In genomic region chr16:34004128-34004578, GRCm38 (mm10) we compare ENCODE assay signal across 8 mouse cellular contexts. TPM values are rescaled to one million over a fixed set of nuclear protein-coding genes. Genes with fewer than 3 reads are reported as not detected.
A peak's percentile ranks its signal among the peaks of the same experiment; 100 is the strongest.
DNase-seq lines count a peak whose midpoint lies in the region; ATAC-seq and TF ChIP-seq lines count a peak whose summit lies in the region.

No protein-coding gene starts in this region.

- peak; percentile 57 to 76 for DNase-seq in cerebellum, postnatal 14 days
- DNase-seq in cerebellum, adult 11-12 months = no peak
- peak; percentile 82 for DNase-seq in testis, postnatal 10 days (ENCODE audit: low spot score)
- DNase-seq in testis, postnatal 14 days (ENCODE audit: low spot score) = no peak
- peak; percentile 88 for DNase-seq in hindbrain, postnatal 0 days (ENCODE audit: low spot score)
- peak; percentile 59 for DNase-seq in lung, postnatal 36 days
- no peak for DNase-seq in adrenal gland, postnatal 4 days (ENCODE audit: low spot score in 2 of 2)

- no peaks in the 10 kb centered on the region for H3K36me3 ChIP-seq in hindbrain, postnatal 0 days (ENCODE audit: insufficient read depth, low read length)

- H3K9ac ChIP-seq in hindbrain, postnatal 0 days (replicated peaks; ENCODE audit: low read length) = no peak overlapping the region; the same call in 1 of the 2 replicates

- H3K4me1 ChIP-seq in hindbrain, postnatal 0 days (ENCODE audit: insufficient read depth, low read length) = peaks cover 19% of the 10 kb centered on the region

- no peak overlapping the region for H3K4me3 ChIP-seq in hindbrain, postnatal 0 days (ENCODE audit: low read length)

- TF ChIP-seq CTCF in hindbrain, postnatal 0 days (IDR thresholded peaks at IDR 0.05; ENCODE audit: low read depth) = no peak

- WGBS in hindbrain, postnatal 0 days = 23% methylated on average over 4 of the region's 4 CpGs

- H3K4me2 ChIP-seq in hindbrain, postnatal 0 days (ENCODE audit: low read depth, low read length) = no peak overlapping the region

- H3K27ac ChIP-seq in hindbrain, postnatal 0 days = peak overlapping the region; percentile 72; the same call in 1 of the 2 replicates

- H3K27me3 ChIP-seq in hindbrain, postnatal 0 days (ENCODE audit: insufficient read depth, low read length) = no peaks in the 10 kb centered on the region

- peak; percentile 93 for ATAC-seq in hindbrain, postnatal 0 days
- no peak for ATAC-seq in granulocyte monocyte progenitor cell, adult 5-6 weeks (replicated peaks; ENCODE audit: poor library complexity, severe bottlenecking)

- H3K9me3 ChIP-seq in hindbrain, postnatal 0 days (ENCODE audit: low read length) = no peaks in the 10 kb centered on the region

RNA-seq across cellular contexts. Expression of gene Umps, which starts 37.3 kb away (rescaled TPM):
- 16.7 and 23.6 TPM in 2 replicates for total RNA-seq in hindbrain, postnatal 0 days (2014; rRNA removed)
- 23.0 and 23.7 TPM in 2 replicates for polyA plus RNA-seq in hindbrain, postnatal 0 days (2015; fragmentation: Nextera tagmentation; extraction: Ambion mirVana)
- 69.3 and 73.3 TPM in 2 replicates for total RNA-seq in granulocyte monocyte progenitor cell, adult 5-6 weeks (2014; fragmentation: Nextera tagmentation)
- 129 and 134 TPM in 2 replicates for total RNA-seq in granulocyte monocyte progenitor cell, adult 5-6 weeks (2017)
- 10 to 100 TPM; 42.2 to 45.0 TPM for total RNA-seq in adrenal gland, postnatal 4 days (2021)

Comparison
In these comparisons a context has a peak if more than half of its experiments do, and no peak if none do; other contexts are left out.
1. DNase-seq: peak in cerebellum, postnatal 14 days (2 of 2), testis, postnatal 10 days (single experiment), hindbrain, postnatal 0 days (single experiment) and lung, postnatal 36 days (single experiment); none in cerebellum, adult 11-12 months (single experiment), testis, postnatal 14 days (single experiment) and adrenal gland, postnatal 4 days (0 of 2).